Mouse (Mus musculus): ENCODE data around the gene Slmap. TPM values are rescaled to one million over a fixed set of nuclear protein-coding genes. Genes with fewer than 3 reads are reported as not detected.
A peak's percentile ranks its signal among the peaks of the same experiment; 100 is the strongest.

Slmap gene
- polyA plus RNA-seq, 1 experiment from 2014 or later = 53.6 TPM

GRCm38 (mm10) chr14:26542136-26542535 is 7.4 kb upstream of the Slmap start:
- no peak overlapping the region for H3K9ac ChIP-seq (replicated peaks; ENCODE audit: low read depth, low read length)
- WGBS = 93% methylated on average over 1 of the region's 1 CpGs
- ATAC-seq (ENCODE audit: insufficient number of reproducible peaks, insufficient read depth, low FRiP score, low read depth) = no peak
- no peak overlapping the region for H3K27ac ChIP-seq (ENCODE audit: low read length)
- no peak overlapping the region for H3K4me2 ChIP-seq (replicated peaks; ENCODE audit: low read depth, low read length)
- no peaks in the 10 kb centered on the region for H3K36me3 ChIP-seq (ENCODE audit: control insufficient read depth, insufficient read depth, low read length)
- H3K4me3 ChIP-seq (ENCODE audit: low read depth, low read length) = no peak overlapping the region
- H3K9me3 ChIP-seq (ENCODE audit: control insufficient read depth, low read depth, low read length) = no peaks in the 10 kb centered on the region
- H3K27me3 ChIP-seq (ENCODE audit: control insufficient read depth, insufficient read depth, low read length) = no peaks in the 10 kb centered on the region
- H3K4me1 ChIP-seq (ENCODE audit: control insufficient read depth, insufficient read depth, low read length) = no peaks in the 10 kb centered on the region

GRCm38 (mm10) chr14:26540577-26540976 is 5.8 kb upstream of the Slmap start:
- Histone ChIP-seq H3K4me2 (replicated peaks; ENCODE audit: low read depth, low read length) (no peak overlapping the region), H3K4me3 (ENCODE audit: low read depth, low read length) (no peak overlapping the region), H3K9ac (replicated peaks; ENCODE audit: low read depth, low read length) (no peak overlapping the region), H3K9me3 (ENCODE audit: control insufficient read depth, low read depth, low read length) (no peaks in the 10 kb centered on the region), H3K4me1 (ENCODE audit: control insufficient read depth, insufficient read depth, low read length) (no peaks in the 10 kb centered on the region), H3K27ac (ENCODE audit: low read length) (no peak overlapping the region), H3K36me3 (ENCODE audit: control insufficient read depth, insufficient read depth, low read length) (no peaks in the 10 kb centered on the region), H3K27me3 (ENCODE audit: control insufficient read depth, insufficient read depth, low read length) (no peaks in the 10 kb centered on the region)
- WGBS = 51% methylated on average over 1 of the region's 1 CpGs
- no peak for ATAC-seq (ENCODE audit: insufficient number of reproducible peaks, insufficient read depth, low FRiP score, low read depth)

GRCm38 (mm10) chr14:26539241-26539640 is 4.5 kb upstream of the Slmap start:
- Histone ChIP-seq H3K4me2 (replicated peaks; ENCODE audit: low read depth, low read length) (no peak overlapping the region), H3K9ac (replicated peaks; ENCODE audit: low read depth, low read length) (no peak overlapping the region), H3K4me3 (ENCODE audit: low read depth, low read length) (no peak overlapping the region), H3K9me3 (ENCODE audit: control insufficient read depth, low read depth, low read length) (no peaks in the 10 kb centered on the region), H3K4me1 (ENCODE audit: control insufficient read depth, insufficient read depth, low read length) (no peaks in the 10 kb centered on the region), H3K27ac (ENCODE audit: low read length) (no peak overlapping the region), H3K27me3 (ENCODE audit: control insufficient read depth, insufficient read depth, low read length) (no peaks in the 10 kb centered on the region), H3K36me3 (ENCODE audit: control insufficient read depth, insufficient read depth, low read length) (no peaks in the 10 kb centered on the region)
- no peak for ATAC-seq (ENCODE audit: insufficient number of reproducible peaks, insufficient read depth, low FRiP score, low read depth)
- WGBS = 55% methylated on average over 4 of the region's 4 CpGs

GRCm38 (mm10) chr14:26533821-26534756 is 642 bp downstream of the Slmap start:
- under 1% methylated on average over 91 of the region's 92 CpGs for WGBS
- Histone ChIP-seq H3K9me3 (ENCODE audit: control insufficient read depth, low read depth, low read length) (no peaks in the 10 kb centered on the region), H3K27ac (ENCODE audit: low read length) (peak overlapping the region; percentile 76), H3K4me3 (ENCODE audit: low read depth, low read length) (peak overlapping the region; percentile 99), H3K4me1 (ENCODE audit: control insufficient read depth, insufficient read depth, low read length) (peaks cover 13% of the 10 kb centered on the region; the same call in 1 of the 2 replicates), H3K9ac (replicated peaks; ENCODE audit: low read depth, low read length) (peak overlapping the region; percentile 89), H3K27me3 (ENCODE audit: control insufficient read depth, insufficient read depth, low read length) (no peaks in the 10 kb centered on the region), H3K36me3 (ENCODE audit: control insufficient read depth, insufficient read depth, low read length) (no peaks in the 10 kb centered on the region; the same call in 1 of the 2 replicates), H3K4me2 (replicated peaks; ENCODE audit: low read depth, low read length) (peak overlapping the region; percentile 73)
- ATAC-seq (ENCODE audit: insufficient number of reproducible peaks, insufficient read depth, low FRiP score, low read depth) = peak; percentile 82

GRCm38 (mm10) chr14:26533267-26533666 is 1.5 kb downstream of the Slmap start:
- peak overlapping the region; percentile 89; the same call in 1 of the 2 replicates for H3K9ac ChIP-seq (replicated peaks; ENCODE audit: low read depth, low read length)
- no peaks in the 10 kb centered on the region for H3K27me3 ChIP-seq (ENCODE audit: control insufficient read depth, insufficient read depth, low read length)
- ATAC-seq (ENCODE audit: insufficient number of reproducible peaks, insufficient read depth, low FRiP score, low read depth) = no peak
- H3K4me1 ChIP-seq (ENCODE audit: control insufficient read depth, insufficient read depth, low read length) = peaks cover 13% of the 10 kb centered on the region; the same call in 1 of the 2 replicates
- H3K4me3 ChIP-seq (ENCODE audit: low read depth, low read length) = peak overlapping the region; percentile 99
- H3K27ac ChIP-seq (ENCODE audit: low read length) = no peak overlapping the region
- 28% methylated on average over 19 of the region's 19 CpGs for WGBS
- no peaks in the 10 kb centered on the region; the same call in 1 of the 2 replicates for H3K36me3 ChIP-seq (ENCODE audit: control insufficient read depth, insufficient read depth, low read length)
- no peaks in the 10 kb centered on the region for H3K9me3 ChIP-seq (ENCODE audit: control insufficient read depth, low read depth, low read length)
- H3K4me2 ChIP-seq (replicated peaks; ENCODE audit: low read depth, low read length) = peak overlapping the region; percentile 73

- H3K36me3 ChIP-seq (ENCODE audit: control insufficient read depth, insufficient read depth, low read length) = no peaks in the 10 kb centered on the region; the same call in 1 of the 2 replicates
- 0 out of 2 replicates have a peak overlapping the region, but pooled peaks have one; percentile 89 for H3K9ac ChIP-seq (replicated peaks; ENCODE audit: low read depth, low read length)
- peaks cover 13% of the 10 kb centered on the region; the same call in 1 of the 2 replicates for H3K4me1 ChIP-seq (ENCODE audit: control insufficient read depth, insufficient read depth, low read length)
- no peaks in the 10 kb centered on the region for H3K9me3 ChIP-seq (ENCODE audit: control insufficient read depth, low read depth, low read length)
- peak overlapping the region; percentile 73 for H3K4me2 ChIP-seq (replicated peaks; ENCODE audit: low read depth, low read length)
- no peak overlapping the region for H3K27ac ChIP-seq (ENCODE audit: low read length)
- no peaks in the 10 kb centered on the region for H3K27me3 ChIP-seq (ENCODE audit: control insufficient read depth, insufficient read depth, low read length)
- H3K4me3 ChIP-seq (ENCODE audit: low read depth, low read length) = peak overlapping the region; percentile 99
- no peak for ATAC-seq (ENCODE audit: insufficient number of reproducible peaks, insufficient read depth, low FRiP score, low read depth)
- 45% methylated on average over 9 of the region's 9 CpGs for WGBS
Measured at GRCm38 (mm10) chr14:26532752-26533151, 2.0 kb downstream of the Slmap start.

- 60% methylated on average over 10 of the region's 10 CpGs for WGBS
- no peak overlapping the region for H3K9ac ChIP-seq (replicated peaks; ENCODE audit: low read depth, low read length)
Measured at GRCm38 (mm10) chr14:26531410-26532313, 3.1 kb downstream of the Slmap start.

GRCm38 (mm10) chr14:26530350-26530749 is 4.4 kb downstream of the Slmap start:
- H3K9ac ChIP-seq (replicated peaks; ENCODE audit: low read depth, low read length) = no peak overlapping the region
- H3K4me2 ChIP-seq (replicated peaks; ENCODE audit: low read depth, low read length) = no peak overlapping the region; the same call in 1 of the 2 replicates
- no peaks in the 10 kb centered on the region for H3K9me3 ChIP-seq (ENCODE audit: control insufficient read depth, low read depth, low read length)
- H3K27ac ChIP-seq (ENCODE audit: low read length) = no peak overlapping the region
- peaks cover 13% of the 10 kb centered on the region; the same call in 1 of the 2 replicates for H3K4me1 ChIP-seq (ENCODE audit: control insufficient read depth, insufficient read depth, low read length)
- H3K27me3 ChIP-seq (ENCODE audit: control insufficient read depth, insufficient read depth, low read length) = no peaks in the 10 kb centered on the region
- WGBS = 75% methylated on average over 7 of the region's 7 CpGs
- no peaks in the 10 kb centered on the region; the same call in 1 of the 2 replicates for H3K36me3 ChIP-seq (ENCODE audit: control insufficient read depth, insufficient read depth, low read length)
- H3K4me3 ChIP-seq (ENCODE audit: low read depth, low read length) = no peak overlapping the region
- ATAC-seq (ENCODE audit: insufficient number of reproducible peaks, insufficient read depth, low FRiP score, low read depth) = no peak

More at GRCm38 (mm10) chr14:26531410-26532313, 3.1 kb downstream of the Slmap start:
- H3K4me3 ChIP-seq (ENCODE audit: low read depth, low read length) = no peak overlapping the region
- no peaks in the 10 kb centered on the region for H3K27me3 ChIP-seq (ENCODE audit: control insufficient read depth, insufficient read depth, low read length)
- no peaks in the 10 kb centered on the region; the same call in 1 of the 2 replicates for H3K36me3 ChIP-seq (ENCODE audit: control insufficient read depth, insufficient read depth, low read length)
- peaks cover 13% of the 10 kb centered on the region; the same call in 1 of the 2 replicates for H3K4me1 ChIP-seq (ENCODE audit: control insufficient read depth, insufficient read depth, low read length)
- H3K9me3 ChIP-seq (ENCODE audit: control insufficient read depth, low read depth, low read length) = no peaks in the 10 kb centered on the region
- H3K27ac ChIP-seq (ENCODE audit: low read length) = no peak overlapping the region
- no peak overlapping the region; the same call in 1 of the 2 replicates for H3K4me2 ChIP-seq (replicated peaks; ENCODE audit: low read depth, low read length)
- ATAC-seq (ENCODE audit: insufficient number of reproducible peaks, insufficient read depth, low FRiP score, low read depth) = no peak

All from stomach, embryonic 14.5 days (tissue).